Mouse (Mus musculus) midbrain, postnatal 0 days (tissue): Measurements from ENCODE around the gene Hmcn2. TPM values are rescaled to one million over a fixed set of nuclear protein-coding genes. Genes with fewer than 3 reads are reported as not detected.

Experiments
- ATAC-seq: fragments of 200-750 bp; cut with Nextera tagmentation; 2 replicates; pipeline ENCODE4 v1.8.0; 2017; ENCODE audit warnings: moderate number of reproducible peaks, mild to moderate bottlenecking, moderate TSS enrichment, moderate library complexity; ENCODE audit not compliant: low FRiP score
- DNase-seq: peaks from one replicate; pipeline ENCODE4 v3.0.0-alpha.2; 2015; ENCODE audit warnings: low spot score
- H3K27ac ChIP-seq: fragments of 300-500 bp; sonication (generic); 2 replicates; pipeline ENCODE4 v1.5.1; 2014; ENCODE audit warnings: low read depth, mild to moderate bottlenecking, low read length, mixed read lengths
- H3K27me3 ChIP-seq: fragments of 300-500 bp; sonication (generic); 2 replicates; pipeline ENCODE4 v1.6.1; 2014; ENCODE audit warnings: low read length, control low read depth, mixed read lengths; ENCODE audit not compliant: insufficient read depth
- H3K36me3 ChIP-seq: fragments of 300-500 bp; sonication (generic); 2 replicates; pipeline ENCODE4 v1.6.1; 2014; ENCODE audit warnings: low read length, control low read depth, mixed read lengths; ENCODE audit not compliant: insufficient read depth
- H3K4me1 ChIP-seq: fragments of 300-500 bp; sonication (generic); 2 replicates; pipeline ENCODE4 v1.6.1; 2014; ENCODE audit warnings: mild to moderate bottlenecking, control low read depth, antibody characterized with exemption, low read length, mixed read lengths; ENCODE audit not compliant: insufficient read depth
- H3K4me2 ChIP-seq: fragments of 300-500 bp; sonication (generic); 2 replicates; pipeline ENCODE4 v1.6.1; 2014; ENCODE audit warnings: low read depth, mild to moderate bottlenecking, low read length, mixed read lengths; ENCODE audit not compliant: poor library complexity, severe bottlenecking
- H3K4me3 ChIP-seq: fragments of 300-500 bp; sonication (generic); 2 replicates; pipeline ENCODE4 v1.5.1; 2014; ENCODE audit warnings: low read depth, mild to moderate bottlenecking, low read length, moderate library complexity
- H3K9ac ChIP-seq: fragments of 300-500 bp; sonication (generic); replicated peaks from 2 replicates; pipeline ENCODE4 v1.6.1; 2014; ENCODE audit warnings: mild to moderate bottlenecking, low read length, moderate library complexity, mixed read lengths; ENCODE audit not compliant: poor library complexity, severe bottlenecking
- H3K9me3 ChIP-seq: fragments of 300-500 bp; sonication (generic); 2 replicates; pipeline ENCODE4 v1.6.1; 2016; ENCODE audit warnings: low read length, control low read depth
- CTCF ChIP-seq: IDR thresholded peaks from 2 replicates; pipeline ENCODE4 v1.5.1; 2016; ENCODE audit warnings: antibody characterized with exemption, mild to moderate bottlenecking
- WGBS: fragments of 180-500 bp; shearing (Covaris S2); extraction: QIAGEN DNeasy Blood & Tissue Kit; methylation state at CpG from one replicate; pipeline ENCODE4 v1.1.7; 2014; 5-methylcytosine and 5-hydroxymethylcytosine counted together
- polyA plus RNA-seq: library from polyadenylated mRNA; unstranded; fragments of >200 nt; fragmentation: Nextera tagmentation; extraction: Ambion mirVana; gene quantifications from 2 replicates; pipeline ENCODE4 v1.2.1, GENCODE M21; 2015
- total RNA-seq: library from RNA; depleted of rRNA; stranded (reverse); fragments of >200 nt; gene quantifications from 2 replicates; pipeline ENCODE4 v1.2.3, GENCODE M21; 2014

Hmcn2 gene
- total and polyA plus RNA-seq, 2 experiments from 2014 or later, result 0.37 to 0.60 TPM

GRCm38 (mm10) chr2:31418571-31418970 lies 104.4 kb downstream of the Hmcn2 start:
- no peak overlapping the region for H3K27ac ChIP-seq
- 20% methylated on average over 8 of the region's 8 CpGs for WGBS

GRCm38 (mm10) chr2:31420914-31421313 lies 106.7 kb downstream of the Hmcn2 start:
- WGBS, result 80% methylated on average over 6 of the region's 6 CpGs
- H3K9me3 ChIP-seq, result no peaks in the 10 kb centered on the region
- H3K9ac ChIP-seq, result no peak overlapping the region
- no peak for DNase-seq
- H3K4me1 ChIP-seq, result no peaks in the 10 kb centered on the region
- H3K36me3 ChIP-seq, result no peaks in the 10 kb centered on the region
- H3K4me2 ChIP-seq, result no peak overlapping the region
- no peak for ATAC-seq
- H3K27me3 ChIP-seq, result no peaks in the 10 kb centered on the region
- peak; percentile 58 for TF ChIP-seq CTCF
- H3K27ac ChIP-seq, result no peak overlapping the region
- no peak overlapping the region for H3K4me3 ChIP-seq

More at GRCm38 (mm10) chr2:31418571-31418970, 104.4 kb downstream of the Hmcn2 start:
- no peaks in the 10 kb centered on the region for H3K4me1 ChIP-seq
- H3K9me3 ChIP-seq, result no peaks in the 10 kb centered on the region
- no peaks in the 10 kb centered on the region for H3K27me3 ChIP-seq
- DNase-seq, result peak; percentile 15
- no peaks in the 10 kb centered on the region for H3K36me3 ChIP-seq
- no peak overlapping the region for H3K4me2 ChIP-seq
- TF ChIP-seq CTCF, result no peak
- no peak overlapping the region for H3K9ac ChIP-seq
- no peak overlapping the region for H3K4me3 ChIP-seq
- no peak for ATAC-seq

- no peak for DNase-seq
- Histone ChIP-seq H3K4me1 (no peaks in the 10 kb centered on the region), H3K27me3 (no peaks in the 10 kb centered on the region), H3K4me3 (no peak overlapping the region), H3K27ac (no peak overlapping the region), H3K9ac (no peak overlapping the region), H3K36me3 (no peaks in the 10 kb centered on the region), H3K9me3 (no peaks in the 10 kb centered on the region), H3K4me2 (no peak overlapping the region)
- TF ChIP-seq CTCF, result no peak
- ATAC-seq, result no peak
- WGBS, result 69% methylated on average over 6 of the region's 6 CpGs
Measured at GRCm38 (mm10) chr2:31422576-31422975, 108.4 kb downstream of the Hmcn2 start.

GRCm38 (mm10) chr2:31431477-31431876 lies 117.3 kb downstream of the Hmcn2 start:
- Histone ChIP-seq H3K4me2 (no peak overlapping the region), H3K4me3 (no peak overlapping the region), H3K9ac (no peak overlapping the region), H3K27me3 (no peaks in the 10 kb centered on the region), H3K36me3 (no peaks in the 10 kb centered on the region), H3K4me1 (no peaks in the 10 kb centered on the region), H3K27ac (no peak overlapping the region), H3K9me3 (no peaks in the 10 kb centered on the region)
- DNase-seq (peak; percentile 66), ATAC-seq (peak; percentile 23; the same call in 1 of the 2 replicates)
- no peak for TF ChIP-seq CTCF
- whole genome bisulfite sequencing, result 65% methylated on average over 5 of the region's 5 CpGs

- ATAC-seq (no peak), DNase-seq (no peak)
- H3K4me3 ChIP-seq, result no peak overlapping the region
- no peak overlapping the region for H3K4me2 ChIP-seq
- no peaks in the 10 kb centered on the region for H3K36me3 ChIP-seq
- WGBS, result 75% methylated on average over 10 of the region's 10 CpGs
- H3K4me1 ChIP-seq, result no peaks in the 10 kb centered on the region
- no peaks in the 10 kb centered on the region for H3K27me3 ChIP-seq
- H3K9ac ChIP-seq, result no peak overlapping the region
- H3K9me3 ChIP-seq, result no peaks in the 10 kb centered on the region
- H3K27ac ChIP-seq, result no peak overlapping the region
- TF ChIP-seq CTCF, result no peak
Measured at GRCm38 (mm10) chr2:31434746-31435145, 120.5 kb downstream of the Hmcn2 start.

- Histone ChIP-seq H3K27ac (no peak overlapping the region), H3K9ac (no peak overlapping the region), H3K27me3 (no peaks in the 10 kb centered on the region), H3K4me2 (no peak overlapping the region), H3K4me1 (no peaks in the 10 kb centered on the region), H3K4me3 (no peak overlapping the region), H3K36me3 (no peaks in the 10 kb centered on the region), H3K9me3 (no peaks in the 10 kb centered on the region)
- peak; percentile 51 for TF ChIP-seq CTCF
- ATAC-seq, result no peak
- WGBS, result 47% methylated on average over 6 of the region's 6 CpGs
- DNase-seq, result peak; percentile 23
Measured at GRCm38 (mm10) chr2:31435567-31435966, 121.4 kb downstream of the Hmcn2 start.
